Mouse (Mus musculus) hindbrain, embryonic 10.5 days (tissue): ENCODE measurements around the gene 9130008F23Rik. TPM values are rescaled to one million over a fixed set of nuclear protein-coding genes. Genes with fewer than 3 reads are reported as not detected.

ENCODE experiments used
- DNase-seq: peaks from one replicate; pipeline ENCODE4 v3.0.0-alpha.2; 2017; ENCODE audit warnings: low spot score
- H3K27ac ChIP-seq: fragments of 300-500 bp; sonication (generic); 2 replicates; pipeline ENCODE4 v1.5.1; 2016; ENCODE audit warnings: mild to moderate bottlenecking, moderate library complexity
- H3K27me3 ChIP-seq: fragments of 300-500 bp; sonication (generic); 2 replicates; pipeline ENCODE4 v1.6.1; 2016; ENCODE audit warnings: mild to moderate bottlenecking; ENCODE audit not compliant: poor library complexity, insufficient read depth, severe bottlenecking
- H3K36me3 ChIP-seq: fragments of 300-500 bp; sonication (generic); 2 replicates; pipeline ENCODE4 v1.6.1; 2016; ENCODE audit warnings: mild to moderate bottlenecking, moderate library complexity
- H3K4me1 ChIP-seq: fragments of 300-500 bp; sonication (generic); replicated peaks from 2 replicates; pipeline ENCODE4 v1.6.1; 2016; ENCODE audit warnings: mild to moderate bottlenecking
- H3K4me3 ChIP-seq: fragments of 300-500 bp; sonication (generic); 2 replicates; pipeline ENCODE4 v1.5.1; 2016; ENCODE audit warnings: mild to moderate bottlenecking, moderate library complexity
- H3K9me3 ChIP-seq: fragments of 300-500 bp; sonication (generic); 2 replicates; pipeline ENCODE4 v1.6.1; 2016; ENCODE audit warnings: mild to moderate bottlenecking, moderate library complexity
- WGBS: fragments of 180-500 bp; shearing (Covaris S2); methylation state at CpG from one replicate; pipeline ENCODE4 v1.1.7; 2016; 5-methylcytosine and 5-hydroxymethylcytosine counted together
- polyA plus RNA-seq: library from polyadenylated mRNA; unstranded; fragments of >200 nt; fragmentation: Nextera tagmentation; extraction: Ambion mirVana; gene quantifications from 2 replicates; pipeline ENCODE4 v1.2.1, GENCODE M21; 2016

Gene 9130008F23Rik
- polyA plus RNA-seq, 1 experiment from 2014 or later, result 1.2 TPM

GRCm38 (mm10) chr17:40877741-40878140 is 2.6 kb downstream of the 9130008F23Rik start:
- no peaks in the 10 kb centered on the region for H3K36me3 ChIP-seq
- H3K4me1 ChIP-seq, result peaks cover 6% of the 10 kb centered on the region; the same call in 1 of the 2 replicates
- no peaks in the 10 kb centered on the region for H3K9me3 ChIP-seq
- peaks cover 3% of the 10 kb centered on the region; the same call in 1 of the 2 replicates for H3K27me3 ChIP-seq
- H3K27ac ChIP-seq, result no peak overlapping the region
- no peak for DNase-seq
- WGBS, result 38% methylated on average over 3 of the region's 3 CpGs
- no peak overlapping the region for H3K4me3 ChIP-seq

GRCm38 (mm10) chr17:40875568-40875967 is 4.8 kb downstream of the 9130008F23Rik start:
- 95% methylated on average over 1 of the region's 1 CpGs for WGBS
- Histone ChIP-seq H3K27me3 (peaks cover 3% of the 10 kb centered on the region; the same call in 1 of the 2 replicates), H3K27ac (no peak overlapping the region), H3K9me3 (no peaks in the 10 kb centered on the region), H3K36me3 (no peaks in the 10 kb centered on the region), H3K4me3 (no peak overlapping the region), H3K4me1 (peaks cover 6% of the 10 kb centered on the region; the same call in 1 of the 2 replicates)
- no peak for DNase-seq

- Histone ChIP-seq H3K27me3 (peaks cover 3% of the 10 kb centered on the region; the same call in 1 of the 2 replicates), H3K27ac (no peak overlapping the region), H3K4me3 (no peak overlapping the region), H3K9me3 (no peaks in the 10 kb centered on the region), H3K36me3 (no peaks in the 10 kb centered on the region), H3K4me1 (peaks cover 4% of the 10 kb centered on the region; the same call in 1 of the 2 replicates)
- no peak for DNase-seq
- 92% methylated on average over 3 of the region's 3 CpGs for WGBS
Observed at GRCm38 (mm10) chr17:40874701-40875100, 5.7 kb downstream of the 9130008F23Rik start.

- no peak overlapping the region for H3K4me3 ChIP-seq
- no peaks in the 10 kb centered on the region for H3K36me3 ChIP-seq
- H3K4me1 ChIP-seq, result no peaks in the 10 kb centered on the region
- DNase-seq, result no peak
- no peaks in the 10 kb centered on the region for H3K27me3 ChIP-seq
- H3K27ac ChIP-seq, result no peak overlapping the region
- 67% methylated on average over 2 of the region's 2 CpGs for WGBS
- no peaks in the 10 kb centered on the region for H3K9me3 ChIP-seq
Observed at GRCm38 (mm10) chr17:40873582-40874011, 6.8 kb downstream of the 9130008F23Rik start.

GRCm38 (mm10) chr17:40872626-40873025 is 7.7 kb downstream of the 9130008F23Rik start:
- no peaks in the 10 kb centered on the region for H3K27me3 ChIP-seq
- H3K4me3 ChIP-seq, result no peak overlapping the region
- WGBS, result 94% methylated on average over 6 of the region's 6 CpGs
- no peaks in the 10 kb centered on the region for H3K4me1 ChIP-seq
- H3K9me3 ChIP-seq, result no peaks in the 10 kb centered on the region
- H3K27ac ChIP-seq, result no peak overlapping the region
- no peak for DNase-seq
- no peaks in the 10 kb centered on the region for H3K36me3 ChIP-seq

- no peak overlapping the region for H3K4me3 ChIP-seq
- 78% methylated on average over 10 of the region's 10 CpGs for WGBS
- H3K9me3 ChIP-seq, result no peaks in the 10 kb centered on the region
- H3K27ac ChIP-seq, result no peak overlapping the region
- H3K4me1 ChIP-seq, result no peaks in the 10 kb centered on the region
- H3K27me3 ChIP-seq, result no peaks in the 10 kb centered on the region
- no peak for DNase-seq
- H3K36me3 ChIP-seq, result no peaks in the 10 kb centered on the region
Observed at GRCm38 (mm10) chr17:40868952-40869747, 11.2 kb downstream of the 9130008F23Rik start.

GRCm38 (mm10) chr17:40855065-40855464 is 25.3 kb downstream of the 9130008F23Rik start:
- Histone ChIP-seq H3K27me3 (no peaks in the 10 kb centered on the region), H3K9me3 (no peaks in the 10 kb centered on the region), H3K4me3 (no peak overlapping the region), H3K36me3 (no peaks in the 10 kb centered on the region), H3K4me1 (no peaks in the 10 kb centered on the region), H3K27ac (no peak overlapping the region)
- no peak for DNase-seq

- DNase-seq, result peak; percentile 2
- Histone ChIP-seq H3K4me1 (no peaks in the 10 kb centered on the region), H3K36me3 (no peaks in the 10 kb centered on the region), H3K9me3 (no peaks in the 10 kb centered on the region), H3K27me3 (no peaks in the 10 kb centered on the region), H3K4me3 (no peak overlapping the region), H3K27ac (no peak overlapping the region)
Observed at GRCm38 (mm10) chr17:40837308-40837707, 43.1 kb downstream of the 9130008F23Rik start.

- Histone ChIP-seq H3K36me3 (no peaks in the 10 kb centered on the region), H3K9me3 (no peaks in the 10 kb centered on the region), H3K27me3 (no peaks in the 10 kb centered on the region), H3K4me3 (no peak overlapping the region), H3K4me1 (no peaks in the 10 kb centered on the region), H3K27ac (no peak overlapping the region)
- WGBS, result 57% methylated on average over 2 of the region's 2 CpGs
- no peak for DNase-seq
Observed at GRCm38 (mm10) chr17:40831870-40832269, 48.5 kb downstream of the 9130008F23Rik start.

Other genes with a start within 250 kb of the 9130008F23Rik start
- gene Esp3, start 248.5 kb downstream of the 9130008F23Rik start, polyA plus RNA-seq, result not detected in 2 replicates
- gene Esp1, start 153.4 kb downstream of the 9130008F23Rik start, polyA plus RNA-seq, result not detected in 2 replicates
- gene Crisp2, start 73.6 kb downstream of the 9130008F23Rik start, polyA plus RNA-seq, result not detected in 2 replicates
- gene Rhag, start 69.4 kb downstream of the 9130008F23Rik start, polyA plus RNA-seq, result 5.0 and 6.2 TPM in 2 replicates
- gene Glyatl3, start 33.8 kb upstream of the 9130008F23Rik start, polyA plus RNA-seq, result not detected in 2 replicates
- 20.3 and 28.2 TPM in 2 replicates for gene Mut, start 54.1 kb upstream of the 9130008F23Rik start, polyA plus RNA-seq
- gene Cenpq, start 54.5 kb upstream of the 9130008F23Rik start, polyA plus RNA-seq, result 27.4 and 38.8 TPM in 2 replicates